Mouse (Mus musculus) right cerebral cortex, postnatal 25 days (tissue): ENCODE results near the gene Gm14401.
"Not testable (repeated sequence)": the region's sequence is repeated elsewhere in the genome, so short reads cannot be mapped to it uniquely, and the experiment has no call there.

ENCODE experiments used
- DNase-seq: peaks from one replicate; pipeline ENCODE4 v3.0.0; 2022

The Gm14401 gene

DNA sequence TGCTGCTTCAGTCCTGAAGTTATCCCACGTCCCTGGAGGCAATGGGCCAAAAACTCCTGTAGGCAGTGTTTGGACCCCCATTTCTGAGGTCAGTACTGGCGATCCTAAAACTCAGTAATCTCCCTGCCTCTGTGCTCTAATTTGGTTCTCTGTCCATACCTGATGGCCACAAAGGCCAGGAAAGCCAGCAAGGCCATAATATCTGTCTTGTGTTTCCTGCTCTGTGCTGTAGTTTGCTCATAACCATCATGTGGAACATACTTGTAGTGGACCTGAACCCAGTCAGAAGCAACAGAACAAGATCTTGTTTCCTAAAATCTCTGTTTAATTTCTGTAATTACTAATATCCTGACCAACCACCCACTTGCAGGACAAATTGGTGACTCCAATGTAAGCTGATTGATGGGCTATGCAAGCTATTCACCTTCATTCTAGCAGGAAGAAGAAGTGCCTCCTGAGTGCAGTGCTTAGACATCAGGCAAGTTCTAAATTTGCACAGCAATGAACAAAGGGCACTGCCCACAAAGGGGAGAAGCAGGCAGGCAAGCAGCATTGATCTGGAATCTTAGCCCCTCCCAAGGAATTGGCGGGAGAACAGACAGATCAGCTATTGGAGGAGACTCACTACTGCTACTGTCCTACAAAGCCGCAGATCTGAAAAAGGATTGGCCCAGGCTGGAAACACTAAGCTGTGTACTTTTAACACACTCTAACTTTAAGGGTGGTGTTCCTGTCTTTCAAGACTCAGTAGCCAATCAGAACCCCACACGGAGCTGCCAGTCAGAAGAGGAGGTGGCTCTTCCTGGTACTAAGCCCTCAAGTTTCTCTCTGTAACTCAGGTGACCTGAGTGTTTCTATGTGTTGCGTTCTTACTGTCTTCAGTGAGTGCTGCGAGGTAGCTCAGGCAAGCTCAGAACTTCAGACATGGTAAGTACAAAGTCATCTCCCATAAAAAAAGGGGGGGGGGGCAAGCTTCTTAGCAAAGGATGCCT, at the start of gene Gm14401:
TSS of gene Gm14401 (plus strand) at position 889 of the 992 bp plus-strand sequence.
- not testable (repeated sequence) for DNase-seq

DNA sequence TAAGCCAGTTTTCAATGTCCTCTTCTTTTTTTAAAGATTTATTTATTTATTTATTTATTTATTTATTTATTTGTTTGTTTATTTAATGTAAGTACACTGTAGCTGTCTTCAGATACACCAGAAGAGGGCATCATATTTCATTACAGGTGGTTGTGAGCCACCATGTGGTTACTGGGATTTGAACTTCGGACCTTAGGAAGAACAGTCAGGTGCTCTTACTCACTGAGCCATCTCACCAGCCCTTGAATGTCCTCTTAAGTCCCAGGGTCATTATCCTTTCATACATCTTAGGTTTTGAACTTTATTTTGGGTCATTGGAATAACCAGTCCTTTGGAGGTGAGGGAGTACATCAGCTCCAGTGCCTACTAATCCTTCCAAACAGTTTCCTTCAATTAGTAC, 1.3 kb upstream of the Gm14401 start:
- DNase-seq: not testable (repeated sequence)

DNA sequence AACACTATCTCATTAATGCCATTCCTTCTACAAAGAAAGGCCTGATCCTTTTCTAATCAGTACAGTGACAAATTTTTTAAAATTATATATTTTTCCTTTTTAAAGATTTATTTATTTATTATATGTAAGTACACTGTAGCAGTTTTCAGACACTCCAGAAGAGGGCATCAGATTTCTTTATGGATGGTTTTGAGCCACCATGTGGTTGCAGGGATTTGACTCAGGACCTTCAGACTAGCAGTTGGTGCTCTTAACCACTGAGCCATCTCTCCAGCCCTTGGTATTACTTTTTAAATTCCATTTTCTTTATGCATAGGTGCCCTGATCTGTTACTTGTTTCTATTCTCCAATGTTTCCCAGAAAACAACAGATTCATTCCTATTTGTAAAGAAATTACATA, 895 bp downstream of the Gm14401 start:
- DNase-seq: not testable (repeated sequence)

DNA sequence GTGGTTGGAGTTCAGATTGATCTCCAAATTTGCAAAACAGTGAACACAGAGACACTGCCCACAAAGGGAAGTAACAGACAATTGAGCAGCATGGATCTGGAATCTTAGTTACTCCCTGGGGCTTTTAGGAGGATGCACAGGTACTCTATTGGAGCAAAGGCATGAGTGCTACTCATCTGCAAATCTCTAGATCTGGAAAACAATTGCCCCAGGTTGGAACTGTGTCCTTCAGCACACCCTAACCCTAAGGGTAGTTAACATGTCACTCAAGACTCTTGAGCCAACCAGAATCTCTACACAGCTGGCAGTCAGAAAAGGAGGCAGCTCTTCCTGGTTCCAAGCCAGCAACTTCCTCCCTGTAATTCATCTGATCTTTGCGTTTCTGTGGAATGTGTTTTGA, 5.7 kb downstream of the Gm14401 start:
- DNase-seq: not testable (repeated sequence)

DNA sequence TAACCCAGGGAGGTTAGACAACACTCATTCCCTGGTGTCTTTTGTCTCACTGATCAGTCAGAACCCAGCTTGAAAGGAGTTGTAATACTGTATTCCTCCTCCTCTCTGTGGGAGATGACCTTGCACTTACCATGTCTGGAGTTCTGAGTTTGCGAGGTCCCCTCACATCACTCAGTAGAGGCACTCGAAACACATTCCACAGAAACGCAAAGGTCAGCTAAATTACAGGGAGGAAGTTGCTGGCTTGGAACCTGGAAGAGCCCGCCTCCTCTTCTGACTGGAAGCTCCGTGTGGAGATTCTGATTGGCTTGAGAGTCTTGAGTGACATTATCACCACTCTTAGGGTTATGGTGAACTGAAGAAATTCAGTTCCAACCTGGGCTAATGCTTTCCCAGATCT, 35.0 kb downstream of the Gm14401 start:
- not testable (repeated sequence) for DNase-seq

DNA sequence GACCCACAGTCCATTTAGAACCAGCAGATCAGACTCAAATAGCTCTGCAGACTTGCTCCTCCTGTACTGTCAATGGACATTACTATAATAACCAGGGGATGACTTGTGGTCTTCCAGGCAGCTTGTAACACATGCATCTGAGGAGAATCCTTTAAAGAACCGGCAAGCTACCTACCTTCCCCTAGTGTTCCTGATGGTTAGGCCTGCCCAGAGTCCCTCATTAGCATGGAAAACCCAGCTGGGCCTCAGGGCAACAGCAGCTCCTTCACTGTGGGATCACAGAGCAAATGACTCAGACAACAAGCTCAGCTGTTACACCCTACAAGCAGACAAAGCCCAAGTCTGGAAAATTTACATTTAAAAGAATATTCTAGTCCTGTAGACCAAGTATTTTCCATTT, 55.0 kb downstream of the Gm14401 start:
- not testable (repeated sequence) for DNase-seq
